Mouse (Mus musculus) spleen, postnatal 36 days (tissue): ENCODE measurements at regions not wholly inside any gene's neighbourhood (a gene's known extent, or its start where the extent isn't known, plus 50 kb on each side); places are given as distances from the start of the nearest gene placed in this dataset.

ENCODE experiments used
- DNase-seq, 2 experiments: peaks; one replicate each; pipeline ENCODE4 v3.0.0; 2022; ENCODE audit warnings: low spot score in 2 of 2, mixed read lengths in 1 of 2

DNA sequence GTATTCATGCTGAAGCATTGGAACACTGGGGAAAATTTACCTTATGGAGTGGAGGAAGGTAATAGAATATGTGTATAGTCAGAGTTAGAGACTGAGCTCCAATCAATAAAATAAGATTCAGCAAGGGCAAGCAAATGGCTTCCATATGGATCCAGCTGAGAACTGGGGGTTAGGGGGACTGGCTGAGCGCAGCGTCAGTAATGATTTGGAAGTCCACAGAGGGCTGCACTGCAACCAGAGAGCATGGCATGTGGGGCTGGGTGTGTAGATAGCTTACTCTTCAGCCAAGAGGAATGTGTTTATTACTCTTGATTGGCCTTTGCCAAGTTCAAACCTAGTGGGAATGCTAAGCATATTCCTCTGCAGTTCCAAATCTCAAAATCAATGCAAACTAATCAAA lies 55.8 kb upstream of the Ccn6 start:
- no peak for DNase-seq

GRCm38 (mm10) chr10:39218151-39218550 lies 54.6 kb upstream of the Ccn6 start:
- no peak for DNase-seq

GRCm38 (mm10) chr10:39216142-39216904 lies 52.7 kb upstream of the Ccn6 start:
- DNase-seq: no peak

- no peak for DNase-seq
Observed at GRCm38 (mm10) chr10:39214563-39214962, 51.0 kb upstream of the Ccn6 start.
